Mouse (Mus musculus): ENCODE results near the gene Sult4a1.
A peak's percentile ranks its signal among the peaks of the same experiment; 100 is the strongest.
"Not testable (repeated sequence)": the region's sequence is repeated elsewhere in the genome, so short reads cannot be mapped to it uniquely, and the experiment has no call there.

The Sult4a1 gene

DNA sequence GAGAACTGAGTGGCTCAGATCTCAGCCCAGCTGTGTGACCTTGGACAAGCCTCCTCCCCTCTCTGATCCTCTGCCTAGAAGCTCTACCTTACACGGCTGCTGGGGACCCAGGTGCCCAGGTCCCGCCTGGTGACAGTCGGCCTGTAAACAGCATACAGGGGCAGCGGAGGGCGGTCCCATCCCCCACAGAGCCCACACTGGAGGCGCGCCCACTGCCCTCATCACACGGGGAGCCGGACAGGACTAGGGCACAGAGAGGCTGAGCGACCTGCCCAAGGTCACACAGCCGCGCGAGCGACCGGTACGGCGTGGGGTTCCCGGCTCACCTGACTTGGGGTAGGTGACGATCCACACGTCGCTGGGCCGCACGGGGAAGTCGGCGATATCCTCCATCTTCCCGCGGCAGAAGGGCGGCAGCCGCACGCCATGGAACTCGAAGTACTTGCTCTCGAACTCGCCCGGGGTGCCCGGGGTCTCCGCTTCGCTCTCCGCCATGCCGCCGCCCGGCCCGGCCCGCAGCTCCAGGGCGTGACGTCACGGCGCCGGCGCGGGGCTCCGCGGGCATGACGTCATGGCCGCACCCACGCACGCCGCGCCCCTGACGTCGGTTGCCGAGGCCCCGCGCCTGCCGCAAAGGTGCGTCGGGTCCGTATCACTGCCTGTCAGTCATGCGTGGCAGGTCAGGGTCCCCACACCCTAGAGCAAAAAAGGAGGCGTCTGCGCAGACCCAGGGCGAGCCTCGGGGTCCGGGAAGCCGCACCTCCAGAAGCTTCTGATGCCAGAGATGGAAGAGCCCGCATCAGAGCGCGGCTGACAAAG is at the start of gene Sult4a1:
Gene Sult4a1 (minus strand): TSS at position 650 of the 819 bp plus-strand sequence.
- peak; percentile 80 for DNase-seq

GRCm38 (mm10) chr15:84140929-84141328 is 35.4 kb upstream of the Sult4a1 start:
- no peak for DNase-seq

GRCm38 (mm10) chr15:84140109-84140508 is 34.6 kb upstream of the Sult4a1 start:
- DNase-seq, result no peak

DNA sequence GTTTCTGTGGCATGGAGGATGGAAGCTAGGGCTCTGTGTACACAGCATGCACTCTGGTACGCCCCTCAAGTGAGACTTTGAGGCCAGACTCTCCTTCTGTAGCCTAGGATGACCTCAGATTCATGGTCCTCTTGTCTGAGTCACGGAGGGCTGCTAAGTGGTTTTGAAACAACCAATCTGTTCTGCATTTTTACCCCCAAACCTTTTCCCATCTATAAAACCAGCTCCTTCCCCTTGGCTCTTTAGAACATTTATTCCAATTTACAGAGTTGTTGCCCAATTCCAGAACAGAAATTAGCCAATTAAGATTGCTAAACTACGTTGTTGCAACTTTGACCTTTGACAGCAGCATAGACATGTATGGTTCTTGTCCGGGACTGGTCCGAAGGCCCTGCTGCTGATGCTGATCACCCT is 34.0 kb upstream of the Sult4a1 start:
- DNase-seq, result no peak

DNA sequence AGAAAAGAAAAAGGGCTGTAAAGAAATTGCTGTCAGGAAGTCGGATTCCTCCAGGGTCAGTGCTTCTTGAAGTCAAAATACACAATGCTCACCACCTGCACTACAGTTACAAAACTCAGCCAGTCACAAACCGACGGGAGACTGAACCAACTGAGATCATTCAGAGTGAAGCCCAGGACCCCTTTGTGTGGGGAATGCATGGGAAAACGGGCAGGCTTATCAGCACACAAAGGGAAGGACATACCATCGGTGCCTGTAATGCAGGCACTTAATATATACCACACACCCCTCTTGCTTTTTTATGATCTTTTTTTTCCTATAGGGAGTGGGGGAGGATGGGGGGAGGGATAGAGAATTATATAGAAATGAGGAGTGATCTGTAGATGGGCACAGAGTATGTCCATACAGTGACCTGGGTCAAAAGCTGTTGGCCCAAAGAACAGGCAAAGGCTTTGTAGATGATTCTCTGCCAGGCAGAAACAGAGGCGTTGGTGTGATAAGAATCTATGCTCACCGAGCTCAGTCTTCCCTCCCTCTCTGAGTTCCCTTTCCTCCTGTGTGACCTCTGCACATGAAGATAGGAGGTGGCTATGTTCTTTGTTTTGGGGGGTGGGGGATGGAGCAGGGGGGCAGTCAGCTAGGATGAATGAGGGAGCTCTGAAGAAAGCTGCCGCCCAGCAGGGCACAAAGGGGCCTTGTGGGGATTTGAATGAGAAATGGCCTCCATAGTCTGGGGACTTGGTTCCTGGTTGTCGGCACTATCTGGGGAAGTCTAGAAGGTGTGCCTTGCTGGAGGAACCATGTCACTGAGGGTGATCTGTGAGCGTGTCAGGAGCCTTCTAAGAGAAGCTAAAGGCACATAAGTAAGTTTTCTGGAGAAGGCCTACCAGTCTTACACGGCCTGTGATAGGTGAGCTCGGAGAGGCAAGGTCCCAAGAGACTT is 31.2 kb upstream of the Sult4a1 start:
- no peak for DNase-seq

GRCm38 (mm10) chr15:84135472-84135871 is 29.9 kb upstream of the Sult4a1 start:
- DNase-seq, result no peak

GRCm38 (mm10) chr15:84133440-84133839 is 27.9 kb upstream of the Sult4a1 start:
- no peak for DNase-seq

- peak; percentile 61 for DNase-seq
Observed at GRCm38 (mm10) chr15:84131971-84132370, 26.4 kb upstream of the Sult4a1 start.

- peak; percentile 80 for DNase-seq
Observed at GRCm38 (mm10) chr15:84131096-84131786, 25.7 kb upstream of the Sult4a1 start.

DNA sequence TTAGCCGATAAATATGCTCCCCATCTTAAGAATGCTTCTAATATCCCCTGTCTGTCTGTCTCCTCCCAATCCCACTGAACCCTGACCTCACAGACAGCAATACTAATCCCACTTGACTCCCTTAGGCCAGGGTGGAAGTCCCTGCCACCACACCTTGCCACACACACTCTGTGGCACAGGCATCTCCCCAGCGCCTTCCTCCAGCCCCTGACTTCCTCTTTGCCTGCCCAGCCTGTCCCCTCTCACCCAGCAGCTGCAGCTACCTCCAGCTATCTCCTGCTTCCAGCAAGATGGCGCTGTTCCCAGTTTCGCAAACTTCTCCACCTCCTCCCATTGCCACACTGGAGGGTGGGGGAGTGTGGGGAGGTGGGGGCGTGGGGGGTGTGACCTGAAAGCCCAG is 21.3 kb upstream of the Sult4a1 start:
- DNase-seq, result no peak

GRCm38 (mm10) chr15:84126447-84126846 is 20.9 kb upstream of the Sult4a1 start:
- no peak for DNase-seq

DNA sequence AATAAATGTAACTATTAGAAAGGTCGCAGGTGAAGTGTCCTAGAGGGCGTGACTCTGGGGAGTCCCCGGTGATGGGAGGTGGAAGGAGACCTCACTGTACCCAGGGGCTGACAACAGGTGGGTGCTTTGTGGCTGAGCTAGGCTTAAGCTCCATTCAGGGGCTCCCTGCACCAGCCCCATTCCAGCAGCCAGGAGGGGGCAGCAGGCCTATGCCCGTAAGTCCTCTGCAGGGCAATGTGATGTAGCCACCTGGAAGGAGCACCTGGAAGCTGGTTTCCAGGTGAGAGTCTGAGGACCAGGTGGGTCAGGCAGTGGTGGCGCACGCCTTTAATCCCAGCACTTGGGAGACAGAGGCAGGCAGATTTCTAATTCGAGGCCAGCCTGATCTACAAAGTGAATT is 18.5 kb upstream of the Sult4a1 start:
- no peak for DNase-seq

- DNase-seq, result no peak
Observed at GRCm38 (mm10) chr15:84123075-84123474, 17.5 kb upstream of the Sult4a1 start, which contains the start of gene Pnpla5. Gene Pnpla5 (minus strand): TSS chr15:84123175.

DNA sequence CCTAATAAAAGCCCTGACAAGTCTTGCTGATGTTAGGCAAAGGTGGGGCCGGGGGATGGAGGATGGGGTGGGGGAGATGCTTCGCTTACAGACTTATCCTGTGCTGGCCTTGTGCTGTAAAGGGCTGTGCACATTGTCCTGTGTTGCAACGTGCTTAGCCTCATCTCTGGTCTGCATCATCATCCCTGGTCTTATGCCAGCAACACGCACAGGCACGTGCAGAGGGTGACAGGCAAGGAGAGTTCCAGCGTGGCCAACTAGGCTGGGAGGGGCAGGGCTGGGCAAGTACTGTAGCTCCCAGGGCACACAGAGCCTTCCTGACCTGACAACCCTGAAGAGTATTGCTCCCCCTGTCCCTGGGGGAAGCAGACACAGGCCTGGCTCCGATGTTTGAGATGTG is 15.5 kb upstream of the Sult4a1 start:
- no peak for DNase-seq

GRCm38 (mm10) chr15:84120612-84121011 is 15.1 kb upstream of the Sult4a1 start:
- DNase-seq, result peak; percentile 28

DNA sequence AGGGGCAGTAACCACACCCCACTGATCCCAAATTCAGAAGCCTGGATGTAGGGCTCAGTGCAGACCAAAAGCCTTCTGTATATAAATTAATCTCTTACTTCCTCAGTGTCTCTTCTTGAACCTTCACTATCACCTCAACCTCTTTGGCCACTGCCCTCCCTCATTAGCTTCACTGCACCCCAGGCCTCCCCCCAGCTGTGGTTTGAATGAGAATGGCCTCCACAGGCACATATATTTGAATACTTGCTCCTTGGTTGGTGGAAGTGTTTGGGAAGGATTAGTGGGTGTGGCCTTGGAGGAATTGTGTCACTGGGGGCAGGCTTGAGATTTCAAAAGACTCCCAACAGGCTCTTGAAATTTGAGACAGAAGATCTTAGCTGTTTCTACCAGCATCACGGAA is 10.9 kb upstream of the Sult4a1 start:
- no peak for DNase-seq

GRCm38 (mm10) chr15:84115727-84116126 is 10.2 kb upstream of the Sult4a1 start:
- DNase-seq, result no peak

DNA sequence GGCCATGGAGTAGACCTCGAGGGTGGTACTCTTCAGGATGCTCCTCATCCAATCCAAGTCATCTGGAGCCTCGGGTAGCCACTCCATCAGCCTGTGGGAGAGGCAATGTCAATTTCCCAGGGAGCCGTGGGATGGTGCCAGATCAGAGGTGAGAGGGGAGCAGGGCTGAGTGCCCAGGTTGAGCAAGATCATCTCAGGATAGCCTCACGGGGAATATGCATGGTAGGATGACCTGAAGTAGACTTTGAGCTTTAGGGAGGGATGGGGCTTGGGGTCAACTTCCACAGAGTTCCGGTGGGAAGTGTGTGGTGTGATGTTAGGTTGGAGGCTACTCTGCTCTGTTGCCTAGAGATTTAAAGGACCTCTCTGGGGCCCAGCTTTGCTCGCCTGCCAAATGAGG is 8.3 kb upstream of the Sult4a1 start:
- no peak for DNase-seq

DNA sequence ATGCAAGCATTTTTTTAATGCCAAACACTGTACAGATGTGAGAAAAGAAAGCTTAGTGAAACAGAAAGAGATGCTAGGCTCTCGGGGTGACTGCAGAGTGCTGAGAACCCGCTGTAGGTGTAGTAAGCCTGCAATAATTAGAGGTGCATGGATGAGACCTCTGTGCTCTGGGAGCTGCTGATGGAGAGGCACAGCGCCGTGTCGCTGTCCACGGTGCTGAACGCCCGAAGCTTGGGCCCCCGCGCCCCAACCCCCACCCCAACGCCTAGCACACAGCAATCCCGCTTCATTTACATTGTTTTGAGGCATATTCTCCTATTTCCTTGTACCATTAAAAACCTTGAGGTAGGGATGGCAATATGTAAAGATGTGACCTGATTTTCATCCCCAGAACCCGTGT is 3.3 kb upstream of the Sult4a1 start:
- no peak for DNase-seq

DNA sequence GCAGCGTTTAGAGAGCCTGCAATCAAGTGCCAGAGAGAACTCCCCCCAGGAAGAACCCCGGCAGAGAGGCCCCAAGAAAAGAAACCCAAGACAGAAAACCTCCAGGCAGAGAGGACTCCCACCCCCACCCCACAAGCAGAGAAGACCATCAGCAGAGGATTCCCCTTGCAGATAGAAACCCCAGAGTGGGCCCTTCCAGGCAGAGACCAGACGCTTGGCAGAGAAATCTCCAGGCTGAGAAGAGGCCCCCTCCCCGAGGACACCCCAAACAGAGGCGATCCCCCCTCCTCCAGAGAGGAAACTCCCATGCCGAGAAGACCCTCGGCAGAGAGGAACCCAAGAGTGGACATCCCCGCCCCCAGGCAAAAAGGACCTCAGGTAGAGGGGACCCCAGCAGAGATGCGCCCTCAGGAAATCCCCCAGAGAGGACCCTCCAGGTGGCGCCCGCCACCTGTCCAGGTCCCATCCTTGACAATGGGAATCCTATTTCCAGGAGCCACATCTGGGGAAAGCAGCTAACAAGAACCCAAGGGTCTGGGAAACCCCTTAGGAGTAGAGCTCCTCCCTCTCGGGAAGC is 458 bp upstream of the Sult4a1 start:
- DNase-seq, result peak; percentile 59

DNA sequence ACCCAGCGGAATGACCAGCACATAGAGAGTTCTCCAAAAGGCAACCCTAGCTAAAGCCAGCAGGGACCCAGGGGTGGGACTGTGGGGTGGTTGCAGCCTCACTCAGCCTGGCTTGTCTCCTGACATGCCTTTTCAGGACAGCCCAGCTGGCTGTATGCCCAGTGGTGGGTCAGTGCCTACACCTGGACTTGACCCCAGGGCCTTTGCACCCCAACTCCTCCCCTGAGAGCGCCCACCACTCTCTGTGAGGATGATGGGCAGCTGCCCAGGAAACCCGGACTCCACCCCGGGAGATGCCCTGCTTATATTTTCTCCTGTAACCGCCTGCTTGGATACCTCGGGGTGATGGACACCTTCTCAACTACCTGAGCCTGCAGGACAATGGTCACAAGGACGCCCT is 928 bp downstream of the Sult4a1 start:
- peak; percentile 60 for DNase-seq

GRCm38 (mm10) chr15:84097536-84097935 is 8.0 kb downstream of the Sult4a1 start:
- DNase-seq, result not testable (repeated sequence)

GRCm38 (mm10) chr15:84096051-84096450 is 9.5 kb downstream of the Sult4a1 start:
- peak; percentile 83 for DNase-seq

All from cerebellum, adult 11-12 months (tissue).